Mouse (Mus musculus): Measurements from ENCODE around the gene Map4k3. TPM values are rescaled to one million over a fixed set of nuclear protein-coding genes. Genes with fewer than 3 reads are reported as not detected.
A peak's percentile ranks its signal among the peaks of the same experiment; 100 is the strongest.

The Map4k3 gene
- polyA plus RNA-seq, 1 experiment from 2014 or later, result 17.7 TPM

DNA sequence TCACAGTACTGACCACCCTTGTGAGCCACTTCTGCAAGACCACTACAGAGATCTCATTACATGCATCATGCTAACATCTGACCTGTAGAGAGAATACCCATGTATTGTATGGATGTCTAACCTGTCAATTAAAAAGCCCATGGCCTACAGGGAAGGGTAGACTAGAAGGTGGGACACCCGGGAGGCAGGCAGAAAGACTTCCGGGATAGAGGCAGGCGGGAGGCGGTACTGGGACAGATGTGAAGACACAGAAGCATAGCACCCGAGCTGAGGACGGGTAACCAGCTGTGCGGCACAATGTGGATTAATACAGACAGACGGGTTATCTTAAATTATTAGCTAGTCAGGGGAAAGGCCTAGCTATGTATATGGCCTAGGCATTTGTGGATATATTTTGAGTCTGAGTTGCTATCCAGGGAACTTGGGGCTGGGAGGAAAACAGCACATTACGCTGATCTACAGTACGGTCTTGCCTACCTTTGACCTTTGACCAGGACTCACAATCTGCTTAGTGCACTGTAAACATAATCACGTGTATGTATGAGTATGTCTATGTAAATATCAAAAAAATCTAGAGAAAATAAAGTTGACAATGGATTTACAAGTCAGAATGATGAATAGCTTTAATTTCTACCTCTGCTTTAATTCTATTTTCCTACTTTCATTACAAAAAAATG, 51.3 kb downstream of the Map4k3 start:
- Histone ChIP-seq H3K36me3 (ENCODE audit: control insufficient read depth, insufficient read depth, low read length) (no peaks in the 10 kb centered on the region), H3K4me2 (ENCODE audit: low read length) (no peak overlapping the region), H3K4me3 (ENCODE audit: low read length) (no peak overlapping the region), H3K9me3 (ENCODE audit: control insufficient read depth, low read length) (no peaks in the 10 kb centered on the region), H3K4me1 (ENCODE audit: control insufficient read depth, insufficient read depth, low read depth, low read length) (no peaks in the 10 kb centered on the region), H3K9ac (ENCODE audit: low read depth, low read length) (no peak overlapping the region), H3K27me3 (replicated peaks; ENCODE audit: control insufficient read depth, insufficient read depth, low read length) (no peaks in the 10 kb centered on the region), H3K27ac (ENCODE audit: low read depth, low read length) (no peak overlapping the region)
- 78% methylated on average over 11 of the region's 11 CpGs for WGBS
- peak; percentile 34; the same call in 1 of the 2 replicates for ATAC-seq

GRCm38 (mm10) chr17:80676211-80676610, 52.1 kb downstream of the Map4k3 start:
- no peak overlapping the region for H3K9ac ChIP-seq (ENCODE audit: low read depth, low read length)
- H3K9me3 ChIP-seq (ENCODE audit: control insufficient read depth, low read length), result no peaks in the 10 kb centered on the region
- H3K27me3 ChIP-seq (replicated peaks; ENCODE audit: control insufficient read depth, insufficient read depth, low read length), result no peaks in the 10 kb centered on the region
- H3K4me2 ChIP-seq (ENCODE audit: low read length), result no peak overlapping the region
- no peak overlapping the region for H3K27ac ChIP-seq (ENCODE audit: low read depth, low read length)
- 55% methylated on average over 2 of the region's 2 CpGs for WGBS
- H3K36me3 ChIP-seq (ENCODE audit: control insufficient read depth, insufficient read depth, low read length), result no peaks in the 10 kb centered on the region
- H3K4me1 ChIP-seq (ENCODE audit: control insufficient read depth, insufficient read depth, low read depth, low read length), result no peaks in the 10 kb centered on the region
- no peak overlapping the region for H3K4me3 ChIP-seq (ENCODE audit: low read length)
- no peak for ATAC-seq

DNA sequence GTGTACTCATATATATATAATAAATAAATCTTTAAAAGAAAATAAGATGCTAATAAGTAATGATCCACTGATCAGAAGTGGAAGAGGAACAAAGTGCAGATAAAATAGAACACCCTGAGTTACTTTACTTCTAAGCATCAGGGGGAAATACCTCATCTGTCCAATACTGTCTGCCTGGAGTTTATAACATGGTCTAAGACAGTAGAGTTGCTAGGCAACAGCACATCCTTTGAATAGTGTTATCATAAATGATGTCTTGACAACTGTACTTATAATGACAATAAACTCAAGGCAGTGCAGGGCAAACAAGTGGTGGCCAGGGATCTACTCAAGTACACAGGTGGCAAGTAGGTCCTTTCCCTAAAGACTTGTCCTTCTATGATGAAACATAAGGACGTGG, 57.9 kb downstream of the Map4k3 start:
- Histone ChIP-seq H3K27me3 (replicated peaks; ENCODE audit: control insufficient read depth, insufficient read depth, low read length) (no peaks in the 10 kb centered on the region), H3K4me2 (ENCODE audit: low read length) (no peak overlapping the region), H3K9me3 (ENCODE audit: control insufficient read depth, low read length) (no peaks in the 10 kb centered on the region), H3K36me3 (ENCODE audit: control insufficient read depth, insufficient read depth, low read length) (no peaks in the 10 kb centered on the region), H3K4me1 (ENCODE audit: control insufficient read depth, insufficient read depth, low read depth, low read length) (no peaks in the 10 kb centered on the region), H3K27ac (ENCODE audit: low read depth, low read length) (no peak overlapping the region), H3K4me3 (ENCODE audit: low read length) (no peak overlapping the region), H3K9ac (ENCODE audit: low read depth, low read length) (no peak overlapping the region)
- WGBS, result 91% methylated on average over 1 of the region's 1 CpGs
- no peak for ATAC-seq

- Histone ChIP-seq H3K9ac (ENCODE audit: low read depth, low read length) (no peak overlapping the region), H3K9me3 (ENCODE audit: control insufficient read depth, low read length) (no peaks in the 10 kb centered on the region), H3K36me3 (ENCODE audit: control insufficient read depth, insufficient read depth, low read length) (no peaks in the 10 kb centered on the region), H3K4me1 (ENCODE audit: control insufficient read depth, insufficient read depth, low read depth, low read length) (peaks cover 6% of the 10 kb centered on the region), H3K4me3 (ENCODE audit: low read length) (no peak overlapping the region), H3K27ac (ENCODE audit: low read depth, low read length) (no peak overlapping the region), H3K27me3 (replicated peaks; ENCODE audit: control insufficient read depth, insufficient read depth, low read length) (no peaks in the 10 kb centered on the region), H3K4me2 (ENCODE audit: low read length) (no peak overlapping the region)
- 69% methylated on average over 4 of the region's 4 CpGs for WGBS
- ATAC-seq, result no peak
Measured at GRCm38 (mm10) chr17:80663623-80664022, 64.7 kb downstream of the Map4k3 start.

GRCm38 (mm10) chr17:80662836-80663620, 65.3 kb downstream of the Map4k3 start:
- no peaks in the 10 kb centered on the region for H3K36me3 ChIP-seq (ENCODE audit: control insufficient read depth, insufficient read depth, low read length)
- WGBS, result 79% methylated on average over 7 of the region's 7 CpGs
- peaks cover 6% of the 10 kb centered on the region for H3K4me1 ChIP-seq (ENCODE audit: control insufficient read depth, insufficient read depth, low read depth, low read length)
- no peaks in the 10 kb centered on the region for H3K27me3 ChIP-seq (replicated peaks; ENCODE audit: control insufficient read depth, insufficient read depth, low read length)
- H3K4me3 ChIP-seq (ENCODE audit: low read length), result no peak overlapping the region
- no peak overlapping the region for H3K9ac ChIP-seq (ENCODE audit: low read depth, low read length)
- H3K9me3 ChIP-seq (ENCODE audit: control insufficient read depth, low read length), result no peaks in the 10 kb centered on the region
- H3K4me2 ChIP-seq (ENCODE audit: low read length), result no peak overlapping the region
- no peak overlapping the region for H3K27ac ChIP-seq (ENCODE audit: low read depth, low read length)
- no peak for ATAC-seq

DNA sequence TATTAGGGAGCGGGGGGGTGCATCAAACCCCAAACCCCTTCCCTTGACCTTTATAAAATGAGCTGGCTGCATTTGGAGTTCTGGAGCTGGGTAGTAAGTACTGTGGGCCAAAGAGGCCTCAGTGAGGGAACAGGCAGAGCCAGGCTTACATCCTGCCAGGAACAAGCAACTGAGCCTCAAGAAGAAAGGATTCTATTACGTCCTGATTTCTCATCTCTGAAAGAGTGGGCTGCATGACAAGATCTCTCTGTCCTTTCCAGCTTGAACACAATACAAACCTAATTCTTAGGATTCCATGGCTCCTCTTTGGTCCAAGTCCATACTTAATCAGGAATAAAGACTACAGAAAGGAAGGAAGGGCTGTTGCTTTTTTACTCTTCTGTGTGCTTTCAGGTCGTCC, 66.4 kb downstream of the Map4k3 start:
- Histone ChIP-seq H3K27ac (ENCODE audit: low read depth, low read length) (no peak overlapping the region), H3K4me3 (ENCODE audit: low read length) (no peak overlapping the region), H3K27me3 (replicated peaks; ENCODE audit: control insufficient read depth, insufficient read depth, low read length) (no peaks in the 10 kb centered on the region), H3K4me1 (ENCODE audit: control insufficient read depth, insufficient read depth, low read depth, low read length) (peaks cover 6% of the 10 kb centered on the region), H3K9me3 (ENCODE audit: control insufficient read depth, low read length) (no peaks in the 10 kb centered on the region), H3K4me2 (ENCODE audit: low read length) (no peak overlapping the region), H3K36me3 (ENCODE audit: control insufficient read depth, insufficient read depth, low read length) (no peaks in the 10 kb centered on the region), H3K9ac (ENCODE audit: low read depth, low read length) (no peak overlapping the region)
- WGBS, result 72% methylated on average over 3 of the region's 3 CpGs
- no peak for ATAC-seq

GRCm38 (mm10) chr17:80660707-80661380, 67.4 kb downstream of the Map4k3 start:
- Histone ChIP-seq H3K4me3 (ENCODE audit: low read length) (no peak overlapping the region), H3K27ac (ENCODE audit: low read depth, low read length) (peak overlapping the region; percentile 48; the same call in 1 of the 2 replicates), H3K36me3 (ENCODE audit: control insufficient read depth, insufficient read depth, low read length) (no peaks in the 10 kb centered on the region), H3K9ac (ENCODE audit: low read depth, low read length) (no peak overlapping the region), H3K9me3 (ENCODE audit: control insufficient read depth, low read length) (no peaks in the 10 kb centered on the region), H3K27me3 (replicated peaks; ENCODE audit: control insufficient read depth, insufficient read depth, low read length) (no peaks in the 10 kb centered on the region), H3K4me1 (ENCODE audit: control insufficient read depth, insufficient read depth, low read depth, low read length) (peaks cover 6% of the 10 kb centered on the region), H3K4me2 (ENCODE audit: low read length) (no peak overlapping the region)
- 60% methylated on average over 15 of the region's 15 CpGs for WGBS
- ATAC-seq, result no peak

- Histone ChIP-seq H3K4me1 (ENCODE audit: control insufficient read depth, insufficient read depth, low read depth, low read length) (peaks cover 6% of the 10 kb centered on the region), H3K4me3 (ENCODE audit: low read length) (no peak overlapping the region), H3K36me3 (ENCODE audit: control insufficient read depth, insufficient read depth, low read length) (no peaks in the 10 kb centered on the region; the same call in 1 of the 2 replicates), H3K27me3 (replicated peaks; ENCODE audit: control insufficient read depth, insufficient read depth, low read length) (no peaks in the 10 kb centered on the region), H3K9me3 (ENCODE audit: control insufficient read depth, low read length) (no peaks in the 10 kb centered on the region), H3K27ac (ENCODE audit: low read depth, low read length) (no peak overlapping the region), H3K4me2 (ENCODE audit: low read length) (no peak overlapping the region), H3K9ac (ENCODE audit: low read depth, low read length) (no peak overlapping the region)
- 32% methylated on average over 2 of the region's 2 CpGs for WGBS
- ATAC-seq, result no peak
Measured at GRCm38 (mm10) chr17:80660234-80660633, 68.1 kb downstream of the Map4k3 start.

- H3K27ac ChIP-seq (ENCODE audit: low read depth, low read length), result no peak overlapping the region
Measured at GRCm38 (mm10) chr17:80659821-80660220, 68.5 kb downstream of the Map4k3 start.

More at GRCm38 (mm10) chr17:80659821-80660220, 68.5 kb downstream of the Map4k3 start:
- Histone ChIP-seq H3K4me3 (ENCODE audit: low read length) (no peak overlapping the region), H3K27me3 (replicated peaks; ENCODE audit: control insufficient read depth, insufficient read depth, low read length) (no peaks in the 10 kb centered on the region), H3K9ac (ENCODE audit: low read depth, low read length) (no peak overlapping the region), H3K9me3 (ENCODE audit: control insufficient read depth, low read length) (no peaks in the 10 kb centered on the region), H3K4me2 (ENCODE audit: low read length) (no peak overlapping the region), H3K36me3 (ENCODE audit: control insufficient read depth, insufficient read depth, low read length) (no peaks in the 10 kb centered on the region; the same call in 1 of the 2 replicates), H3K4me1 (ENCODE audit: control insufficient read depth, insufficient read depth, low read depth, low read length) (peaks cover 6% of the 10 kb centered on the region)
- no peak for ATAC-seq
- WGBS, result 76% methylated on average over 5 of the region's 5 CpGs
